Mouse (Mus musculus) gastrocnemius, postnatal 36 days (tissue): ENCODE measurements around the gene Atp1b4. TPM values are rescaled to one million over a fixed set of nuclear protein-coding genes. Genes with fewer than 3 reads are reported as not detected.
"Not testable (repeated sequence)": the region's sequence is repeated elsewhere in the genome, so short reads cannot be mapped to it uniquely, and the experiment has no call there.

ENCODE experiments used
- DNase-seq, 2 experiments: peaks; one replicate each; pipeline ENCODE4 v3.0.0; 2022
- intact Hi-C: fragments of 180-260 bp; cut with DNase I; formaldehyde crosslinking; loops from one replicate; pipeline ENCODE4 v1.15.1; 2025
- long read RNA-seq, 2 experiments: library from polyadenylated mRNA; stranded (forward); transcript quantifications; one replicate each; pipeline ENCODE4 v2.0.0; 2021
- total RNA-seq, 2 experiments: library from RNA; stranded (reverse); gene quantifications; 2 replicates each; pipeline ENCODE4 v1.2.3; 2021

The Atp1b4 gene
- 1 to 10 TPM; 3.0 to 4.7 TPM for total RNA-seq
- long read RNA-seq, experiment 1, partial matches to known transcripts = 0 of 1 reads
- long read RNA-seq, experiment 1, other reads (novel, unspliced or antisense) = 1 of 1 reads
- long read RNA-seq, experiment 2, full-length matches to known transcripts = 1 of 4 reads
- long read RNA-seq, experiment 2, partial matches to known transcripts = 0 of 4 reads
- long read RNA-seq, experiment 2, other reads (novel, unspliced or antisense) = 3 of 4 reads

GRCm38 (mm10) chrX:38315884-38316283, at the start of gene Atp1b4:
Gene Atp1b4 (plus strand): TSS chrX:38316184.
- no peak for DNase-seq

GRCm38 (mm10) chrX:38308597-38308996, 7.4 kb upstream of the Atp1b4 start:
- DNase-seq = no peak
- intact Hi-C loops = no loop called here

More at GRCm38 (mm10) chrX:38315884-38316283, at the start of gene Atp1b4:
- intact Hi-C loops = no loop called here

- no peak for DNase-seq
- intact Hi-C loops = no loop called here
Measured at GRCm38 (mm10) chrX:38311054-38311453, 4.9 kb upstream of the Atp1b4 start.

- intact Hi-C loops = no loop called here
- no peak for DNase-seq
Measured at GRCm38 (mm10) chrX:38312910-38313625, 2.9 kb upstream of the Atp1b4 start.

- DNase-seq = peak in 1 of 2 experiments; percentile 23
- intact Hi-C loops = no loop called here
Measured at GRCm38 (mm10) chrX:38313626-38314210, 2.3 kb upstream of the Atp1b4 start.

GRCm38 (mm10) chrX:38330695-38331406, 14.9 kb downstream of the Atp1b4 start:
- intact Hi-C loops = loop anchor here (5.0 to 10.0 kb wide), 2 partner anchors 74 to 104 kb away; no protein-coding TSS in a partner anchor
- DNase-seq = no peak

- intact Hi-C loops = loop anchor here (5.0 to 10.0 kb wide), 2 partner anchors 77 to 100 kb away; no protein-coding TSS in a partner anchor
- DNase-seq = peak in 1 of 2 experiments; percentile 15
Measured at GRCm38 (mm10) chrX:38334329-38335279, 18.6 kb downstream of the Atp1b4 start.

- intact Hi-C loops = no loop called here
- no peak for DNase-seq
Measured at GRCm38 (mm10) chrX:38362016-38362415, 46.0 kb downstream of the Atp1b4 start.

- intact Hi-C loops, DNase-seq: not testable (repeated sequence)
Measured at GRCm38 (mm10) chrX:38364621-38365020, 48.6 kb downstream of the Atp1b4 start.

- intact Hi-C loops, DNase-seq: not testable (repeated sequence)
Measured at GRCm38 (mm10) chrX:38373169-38373568, 57.2 kb downstream of the Atp1b4 start.

Other genes starting within 250 kb of the Atp1b4 start
- gene Rhox10, start 249.7 kb upstream of the Atp1b4 start, total RNA-seq = not detected
- not detected for gene Rhox11, start 231.0 kb upstream of the Atp1b4 start, total RNA-seq
- gene Rhox12, start 205.3 kb upstream of the Atp1b4 start, total RNA-seq = not detected
- not detected for gene Rhox13, start 195.0 kb upstream of the Atp1b4 start, total RNA-seq
- gene Zbtb33, start 126.4 kb upstream of the Atp1b4 start, total RNA-seq = 1 to 10 TPM; 5.5 to 6.4 TPM
- gene Tmem255a, start 63.7 kb upstream of the Atp1b4 start, total RNA-seq = under 1 TPM; 0.17 to 0.38 TPM
- 10 to 100 TPM; 58.2 to 66.6 TPM for gene Lamp2, start 140.3 kb downstream of the Atp1b4 start, total RNA-seq